Mouse (Mus musculus): ENCODE data around the gene Rtl6.

DNA sequence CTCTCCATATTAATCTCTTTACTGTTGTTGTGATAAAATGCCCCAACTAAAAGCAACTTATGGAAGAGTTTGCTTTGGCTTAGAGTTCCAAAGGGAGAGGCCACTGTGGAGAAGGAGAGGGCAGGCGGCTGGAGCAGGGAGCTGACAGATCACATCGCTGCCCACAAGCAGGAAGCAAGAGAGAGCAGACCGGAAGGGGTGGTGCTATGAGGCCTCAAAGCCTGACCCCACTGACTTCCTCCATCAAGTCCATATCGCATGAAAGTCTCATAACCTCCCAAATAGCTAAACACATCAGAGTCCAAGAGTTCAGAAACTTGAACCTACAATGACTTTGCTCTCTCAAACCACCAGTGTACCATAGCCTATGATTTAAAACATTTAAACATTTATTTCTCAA, 6.6 kb downstream of the Rtl6 start:
- TF ChIP-seq POLR2A (IDR thresholded peaks at IDR 0.05; ENCODE audit: insufficient read depth, low read depth, low read length) (no peak), CTCF (IDR thresholded peaks at IDR 0.05; ENCODE audit: insufficient read depth, low read depth, low read length) (no peak)

Measured in olfactory bulb, adult 2 months (tissue).